ENCODE assay signal across 13 mouse cellular contexts in the genomic region with DNA sequence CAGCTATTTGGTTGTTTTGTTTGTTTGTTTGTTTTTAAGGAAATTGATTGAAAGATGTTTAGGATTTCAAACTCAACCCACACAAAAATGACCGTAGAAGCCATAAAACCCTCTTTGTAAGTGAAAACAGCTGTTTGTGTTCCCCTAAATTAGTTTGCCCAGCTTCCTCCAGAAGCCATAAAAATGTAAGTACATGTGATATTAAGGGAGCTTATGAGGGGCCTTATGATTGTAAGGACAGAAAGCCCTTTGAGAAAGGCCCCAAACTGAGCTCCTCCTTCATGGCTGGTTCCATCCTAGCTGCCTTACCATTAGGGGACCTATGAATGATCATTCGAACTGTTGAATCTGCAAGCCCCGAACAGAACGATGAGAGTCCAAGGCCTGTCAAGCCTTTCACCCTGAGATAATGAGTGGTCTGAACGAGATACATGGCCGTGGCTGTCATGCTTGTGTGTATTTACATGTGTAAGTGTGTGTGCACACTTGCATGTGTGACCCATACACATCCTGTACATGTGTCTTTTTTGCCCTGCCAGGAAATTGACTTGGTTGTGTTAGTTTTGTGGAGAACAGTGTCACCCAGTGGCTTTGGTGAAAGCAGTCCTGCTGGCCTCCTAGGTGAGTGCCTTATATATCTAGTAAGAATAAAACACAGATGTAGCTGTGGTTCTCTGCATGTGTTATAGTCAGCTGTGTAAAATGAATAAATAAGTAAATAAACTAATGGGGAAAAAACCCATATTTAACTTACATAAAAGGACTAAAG. TPM values are rescaled to one million over a fixed set of nuclear protein-coding genes. Genes with fewer than 3 reads are reported as not detected.
DNase-seq lines count a peak whose midpoint lies in the region; ATAC-seq and TF ChIP-seq lines count a peak whose summit lies in the region.
"Had no signal": no experiment of that assay in that cellular context is flagged by ENCODE, and none has a peak within 500 bp of the region (broad histone marks: within the 10 kb centered on the region; RNA-seq: fewer than 3 reads in every experiment).

No protein-coding gene starts in this region.

- H3K27ac ChIP-seq in forebrain, postnatal 0 days (ENCODE audit: low read depth, low read length): no peak overlapping the region
- no peak overlapping the region for H3K27ac ChIP-seq in forebrain, embryonic 16.5 days (ENCODE audit: low read length)
- peak overlapping the region; percentile 73; the same call in 1 of the 2 replicates for H3K27ac ChIP-seq in kidney, embryonic 15.5 days
- H3K27ac ChIP-seq in kidney, embryonic 14.5 days (ENCODE audit: low read depth, low read length): no peak overlapping the region
- H3K27ac ChIP-seq in midbrain, embryonic 14.5 days (replicated peaks; ENCODE audit: low read depth, low read length): no peak overlapping the region
- H3K27ac ChIP-seq in midbrain, embryonic 15.5 days: no peak overlapping the region
- H3K27ac ChIP-seq: liver, embryonic 14.5 days; neural tube, embryonic 15.5 days had no signal

- H3K36me3 ChIP-seq in forebrain, postnatal 0 days (ENCODE audit: insufficient read depth): no peaks in the 10 kb centered on the region
- no peaks in the 10 kb centered on the region for H3K36me3 ChIP-seq in forebrain, embryonic 16.5 days (ENCODE audit: control insufficient read depth, insufficient read depth)
- H3K36me3 ChIP-seq in kidney, embryonic 15.5 days: no peaks in the 10 kb centered on the region
- no peaks in the 10 kb centered on the region for H3K36me3 ChIP-seq in kidney, embryonic 14.5 days (ENCODE audit: control insufficient read depth, insufficient read depth, low read length)
- no peaks in the 10 kb centered on the region for H3K36me3 ChIP-seq in midbrain, embryonic 14.5 days (ENCODE audit: control insufficient read depth, insufficient read depth, low read length)
- no peaks in the 10 kb centered on the region for H3K36me3 ChIP-seq in midbrain, embryonic 15.5 days (replicated peaks)
- H3K36me3 ChIP-seq: neural tube, embryonic 15.5 days had no signal

- no peak overlapping the region for H3K4me2 ChIP-seq in forebrain, postnatal 0 days (ENCODE audit: low read depth)
- H3K4me2 ChIP-seq in forebrain, embryonic 16.5 days (ENCODE audit: low read length): no peak overlapping the region
- no peak overlapping the region for H3K4me2 ChIP-seq in kidney, embryonic 15.5 days
- H3K4me2 ChIP-seq in kidney, embryonic 14.5 days (replicated peaks; ENCODE audit: low read depth, low read length): no peak overlapping the region
- H3K4me2 ChIP-seq in midbrain, embryonic 14.5 days (ENCODE audit: low read length): no peak overlapping the region
- no peak overlapping the region for H3K4me2 ChIP-seq in midbrain, embryonic 15.5 days
- H3K4me2 ChIP-seq: neural tube, embryonic 15.5 days had no signal

- H3K9me3 ChIP-seq in forebrain, postnatal 0 days (ENCODE audit: low read length): no peaks in the 10 kb centered on the region
- H3K9me3 ChIP-seq in forebrain, embryonic 16.5 days (ENCODE audit: control insufficient read depth, low read length): no peaks in the 10 kb centered on the region
- H3K9me3 ChIP-seq in kidney, embryonic 15.5 days (replicated peaks): no peaks in the 10 kb centered on the region
- H3K9me3 ChIP-seq in kidney, embryonic 14.5 days (ENCODE audit: control insufficient read depth, low read length): no peaks in the 10 kb centered on the region
- no peaks in the 10 kb centered on the region for H3K9me3 ChIP-seq in midbrain, embryonic 14.5 days (ENCODE audit: control insufficient read depth, low read length)
- no peaks in the 10 kb centered on the region for H3K9me3 ChIP-seq in midbrain, embryonic 15.5 days
- H3K9me3 ChIP-seq: neural tube, embryonic 15.5 days had no signal

- no peaks in the 10 kb centered on the region for H3K27me3 ChIP-seq in forebrain, postnatal 0 days (ENCODE audit: insufficient read depth, low read length)
- H3K27me3 ChIP-seq in forebrain, embryonic 16.5 days (replicated peaks; ENCODE audit: control insufficient read depth, insufficient read depth, low read length): no peaks in the 10 kb centered on the region
- no peaks in the 10 kb centered on the region for H3K27me3 ChIP-seq in kidney, embryonic 15.5 days
- no peaks in the 10 kb centered on the region for H3K27me3 ChIP-seq in kidney, embryonic 14.5 days (ENCODE audit: control insufficient read depth, insufficient read depth, low read length)
- 0 out of 2 replicates have a peak, but pooled peaks cover under 1% of the 10 kb centered on the region for H3K27me3 ChIP-seq in midbrain, embryonic 14.5 days (ENCODE audit: control insufficient read depth, insufficient read depth, low read length)
- no peaks in the 10 kb centered on the region for H3K27me3 ChIP-seq in midbrain, embryonic 15.5 days (replicated peaks)

- H3K4me1 ChIP-seq in forebrain, postnatal 0 days (ENCODE audit: insufficient read depth): no peaks in the 10 kb centered on the region
- no peaks in the 10 kb centered on the region for H3K4me1 ChIP-seq in forebrain, embryonic 16.5 days (replicated peaks; ENCODE audit: control insufficient read depth, insufficient read depth, low read length)
- H3K4me1 ChIP-seq in kidney, embryonic 15.5 days: peaks cover 18% of the 10 kb centered on the region; the same call in 1 of the 2 replicates
- H3K4me1 ChIP-seq in kidney, embryonic 14.5 days (ENCODE audit: control insufficient read depth, insufficient read depth, low read length): 0 out of 2 replicates have a peak, but pooled peaks cover 3% of the 10 kb centered on the region
- 0 out of 2 replicates have a peak, but pooled peaks cover 4% of the 10 kb centered on the region for H3K4me1 ChIP-seq in midbrain, embryonic 14.5 days (ENCODE audit: control insufficient read depth, insufficient read depth, low read length)
- H3K4me1 ChIP-seq in midbrain, embryonic 15.5 days: 0 out of 2 replicates have a peak, but pooled peaks cover 2% of the 10 kb centered on the region
- H3K4me1 ChIP-seq: neural tube, embryonic 15.5 days had no signal

- no peak overlapping the region for H3K9ac ChIP-seq in forebrain, postnatal 0 days
- H3K9ac ChIP-seq in forebrain, embryonic 16.5 days (replicated peaks; ENCODE audit: low read depth, low read length): no peak overlapping the region
- no peak overlapping the region for H3K9ac ChIP-seq in kidney, embryonic 15.5 days
- H3K9ac ChIP-seq in kidney, embryonic 14.5 days (ENCODE audit: low read depth, low read length): no peak overlapping the region
- no peak overlapping the region for H3K9ac ChIP-seq in midbrain, embryonic 14.5 days (replicated peaks; ENCODE audit: low read length)
- no peak overlapping the region for H3K9ac ChIP-seq in midbrain, embryonic 15.5 days
- H3K9ac ChIP-seq: liver, embryonic 14.5 days; neural tube, embryonic 15.5 days had no signal

- peak; percentile 20 for DNase-seq in forebrain, postnatal 0 days
- DNase-seq in midbrain, embryonic 14.5 days: peak; percentile 51
- DNase-seq in retina, postnatal 1 day: peak; percentile 55
- DNase-seq in layer of hippocampus, postnatal 10 days (ENCODE audit: low spot score in 2 of 2): no peak
- DNase-seq: cerebellum, adult 9-10 months; thymus, postnatal 36 days had no signal

- peak; percentile 44 for TF ChIP-seq CTCF in forebrain, postnatal 0 days (IDR thresholded peaks at IDR 0.05; ENCODE audit: low read depth)

- ATAC-seq in forebrain, postnatal 0 days: no peak
- no peak for ATAC-seq in forebrain, embryonic 16.5 days
- no peak for ATAC-seq in kidney, embryonic 15.5 days (replicated peaks; ENCODE audit: low FRiP score)
- ATAC-seq in kidney, embryonic 14.5 days (ENCODE audit: low FRiP score, low TSS enrichment): no peak
- ATAC-seq in midbrain, embryonic 14.5 days (ENCODE audit: low FRiP score, low TSS enrichment): no peak
- ATAC-seq in midbrain, embryonic 15.5 days (replicated peaks): no peak
- ATAC-seq: midbrain, embryonic 16.5 days had no signal

- 93% methylated on average over 6 of the region's 6 CpGs for WGBS in forebrain, postnatal 0 days
- WGBS in forebrain, embryonic 16.5 days: 90% methylated on average over 6 of the region's 6 CpGs
- WGBS in kidney, embryonic 15.5 days: 66% methylated on average over 6 of the region's 6 CpGs
- WGBS in kidney, embryonic 14.5 days: 70% methylated on average over 6 of the region's 6 CpGs
- 92% methylated on average over 6 of the region's 6 CpGs for WGBS in midbrain, embryonic 14.5 days
- WGBS in midbrain, embryonic 15.5 days: 92% methylated on average over 6 of the region's 6 CpGs

- no peak overlapping the region for H3K4me3 ChIP-seq in forebrain, postnatal 0 days (ENCODE audit: low read depth, low read length)
- no peak overlapping the region for H3K4me3 ChIP-seq in forebrain, embryonic 16.5 days (replicated peaks; ENCODE audit: low read length)
- no peak overlapping the region for H3K4me3 ChIP-seq in kidney, embryonic 15.5 days (replicated peaks)
- H3K4me3 ChIP-seq in kidney, embryonic 14.5 days (ENCODE audit: low read length): no peak overlapping the region
- H3K4me3 ChIP-seq in midbrain, embryonic 14.5 days (replicated peaks; ENCODE audit: low read depth, low read length): no peak overlapping the region
- no peak overlapping the region for H3K4me3 ChIP-seq in midbrain, embryonic 15.5 days
- H3K4me3 ChIP-seq: neural tube, embryonic 15.5 days had no signal

RNA-seq across cellular contexts. Expression of a gene that starts 8.5 kb away (rescaled TPM):
- 4.7 and 4.9 TPM in 2 replicates for total RNA-seq in forebrain, postnatal 0 days (2014; rRNA removed)
- polyA plus RNA-seq in forebrain, postnatal 0 days (2015; fragmentation: Nextera tagmentation; extraction: Ambion mirVana): 0.44 and 1.2 TPM in 2 replicates
- polyA plus RNA-seq in forebrain, embryonic 16.5 days (2015; fragmentation: Nextera tagmentation; extraction: Ambion mirVana): 1.4 and 1.7 TPM in 2 replicates
- 10.5 and 12.0 TPM in 2 replicates for polyA plus RNA-seq in kidney, embryonic 15.5 days (2015; fragmentation: Nextera tagmentation; extraction: Ambion mirVana)
- 10.5 and 13.8 TPM in 2 replicates for polyA plus RNA-seq in kidney, embryonic 14.5 days (2014; fragmentation: Nextera tagmentation; extraction: Ambion mirVana)
- polyA plus RNA-seq in midbrain, embryonic 14.5 days (2014; fragmentation: Nextera tagmentation; extraction: Ambion mirVana): 2.3 and 3.1 TPM in 2 replicates
- 2.5 and 2.9 TPM in 2 replicates for polyA plus RNA-seq in midbrain, embryonic 15.5 days (2015; fragmentation: Nextera tagmentation; extraction: Ambion mirVana)
- 1 to 10 TPM; 3.7 to 4.2 TPM for total RNA-seq in layer of hippocampus, postnatal 10 days (2021)

Comparison
In these comparisons a context has a peak if more than half of its experiments do, and no peak if none do; other contexts are left out.
1. DNase-seq: peak in forebrain, postnatal 0 days (single experiment), midbrain, embryonic 14.5 days (single experiment) and retina, postnatal 1 day (single experiment); none in layer of hippocampus, postnatal 10 days (0 of 2).